Mouse (Mus musculus): Measurements from ENCODE around the gene Lrba. TPM values are rescaled to one million over a fixed set of nuclear protein-coding genes. Genes with fewer than 3 reads are reported as not detected.

Gene Lrba
- 16.8 and 19.4 TPM in 2 replicates for polyA plus RNA-seq (2012; ENCODE audit: insufficient read depth, insufficient read length, missing spikeins)

DNA sequence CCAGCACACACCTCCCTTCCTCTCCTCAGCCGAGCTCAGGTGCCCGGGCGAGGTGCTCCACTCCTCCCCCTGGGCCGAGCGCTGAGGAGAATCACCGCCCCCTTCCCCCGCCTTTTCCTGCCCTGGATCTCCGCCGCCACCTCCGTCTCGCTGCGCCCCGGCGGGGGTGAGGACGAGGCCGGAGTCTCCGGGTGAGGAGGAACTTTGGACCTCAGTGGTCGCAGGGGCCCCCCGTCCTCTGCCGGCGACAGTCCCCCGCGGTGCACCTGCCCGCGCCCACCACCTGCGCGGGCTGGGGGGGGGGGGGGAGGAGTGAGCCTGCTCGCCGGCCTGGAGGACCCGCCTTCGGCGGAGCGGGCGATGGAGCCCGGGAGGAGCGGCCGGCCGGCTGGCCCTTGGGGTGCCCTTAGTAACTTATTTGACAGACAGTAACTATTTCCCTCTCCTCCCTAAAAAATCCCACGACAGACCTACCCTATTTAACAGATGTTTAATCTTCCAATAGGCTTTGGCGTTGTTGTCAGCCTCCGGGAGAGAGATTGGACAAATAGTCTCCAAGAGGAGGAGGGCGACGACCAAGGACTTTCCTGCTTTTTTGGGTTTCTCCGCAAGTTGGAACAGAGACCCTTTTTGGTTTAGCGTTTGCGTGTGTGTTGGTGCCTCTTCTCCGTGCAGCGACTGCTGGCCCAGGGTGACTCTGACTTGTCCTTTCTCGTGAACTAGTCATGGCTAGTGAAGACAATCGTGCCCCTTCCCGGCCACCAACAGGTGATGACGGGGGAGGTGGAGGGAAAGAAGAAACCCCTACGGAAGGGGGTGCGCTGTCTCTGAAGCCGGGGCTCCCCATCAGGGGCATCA, at the start of gene Lrba:
TSS of gene Lrba (plus strand) at position 117 of the 858 bp plus-strand sequence.
- peak within 1 kb of the TSS; percentile 62 for H3K27ac ChIP-seq (replicated peaks; ENCODE audit: low read depth, low read length)
- H3K4me3 ChIP-seq (ENCODE audit: insufficient read depth, low read depth, low read length) = peak within 1 kb of the TSS; percentile 93
- no peaks in the 10 kb centered on the region for H3K4me1 ChIP-seq (ENCODE audit: control insufficient read depth, insufficient read depth, insufficient read length, low read length)

GRCm38 (mm10) chr3:86179714-86180113, 44.8 kb upstream of the Lrba start:
- no peak overlapping the region for H3K4me3 ChIP-seq (ENCODE audit: insufficient read depth, low read depth, low read length)
- H3K27ac ChIP-seq (replicated peaks; ENCODE audit: low read depth, low read length) = no peak overlapping the region
- no peaks in the 10 kb centered on the region for H3K4me1 ChIP-seq (ENCODE audit: control insufficient read depth, insufficient read depth, insufficient read length, low read length)

DNA sequence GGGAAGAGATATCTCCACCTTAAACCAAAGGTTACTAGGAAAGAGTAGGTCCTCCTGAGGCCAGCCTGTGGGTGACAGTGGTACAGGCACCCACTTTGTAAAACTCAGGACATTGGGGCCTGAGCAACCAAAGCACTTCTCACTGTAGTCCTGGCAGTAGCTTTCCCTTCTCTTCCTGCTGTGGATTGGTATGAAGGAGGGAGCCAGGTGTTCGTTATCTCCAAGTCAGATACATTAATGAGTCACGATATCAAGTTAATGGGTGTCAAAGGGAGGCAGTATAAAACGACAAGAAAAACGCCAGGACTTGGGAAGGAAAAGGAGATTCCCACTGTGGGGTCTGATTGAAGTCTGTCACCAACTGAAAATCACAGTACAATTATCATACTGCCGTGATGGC, 43.4 kb upstream of the Lrba start:
- Histone ChIP-seq H3K4me1 (ENCODE audit: control insufficient read depth, insufficient read depth, insufficient read length, low read length) (no peaks in the 10 kb centered on the region), H3K4me3 (ENCODE audit: insufficient read depth, low read depth, low read length) (no peak overlapping the region), H3K27ac (replicated peaks; ENCODE audit: low read depth, low read length) (no peak overlapping the region)

DNA sequence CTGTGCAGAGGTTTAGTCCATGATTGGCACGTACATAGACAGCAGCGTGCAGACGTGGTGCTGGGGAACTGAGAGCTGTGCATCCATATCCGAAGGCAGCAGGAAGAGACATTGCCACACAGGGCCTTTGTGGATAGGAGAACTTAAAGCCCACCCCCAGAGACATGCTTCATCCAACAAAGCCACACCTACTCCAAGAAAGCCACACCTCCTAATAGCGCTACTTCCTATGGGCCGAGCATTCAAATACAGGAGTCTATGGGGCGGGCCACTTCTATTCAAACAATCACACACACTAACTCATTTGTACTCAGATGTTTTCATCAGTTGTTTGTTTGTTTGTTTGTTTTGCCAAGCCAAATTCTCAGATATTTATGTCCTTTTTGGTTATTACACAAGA, 39.9 kb upstream of the Lrba start:
- Histone ChIP-seq H3K27ac (replicated peaks; ENCODE audit: low read depth, low read length) (no peak overlapping the region), H3K4me1 (ENCODE audit: control insufficient read depth, insufficient read depth, insufficient read length, low read length) (no peaks in the 10 kb centered on the region), H3K4me3 (ENCODE audit: insufficient read depth, low read depth, low read length) (no peak overlapping the region)

- no peak overlapping the region for H3K27ac ChIP-seq (replicated peaks; ENCODE audit: low read depth, low read length)
- H3K4me1 ChIP-seq (ENCODE audit: control insufficient read depth, insufficient read depth, insufficient read length, low read length) = no peaks in the 10 kb centered on the region
- no peak overlapping the region for H3K4me3 ChIP-seq (ENCODE audit: insufficient read depth, low read depth, low read length)
These were observed 36.6 kb upstream of the Lrba start for GRCm38 (mm10) chr3:86187736-86188389.

DNA sequence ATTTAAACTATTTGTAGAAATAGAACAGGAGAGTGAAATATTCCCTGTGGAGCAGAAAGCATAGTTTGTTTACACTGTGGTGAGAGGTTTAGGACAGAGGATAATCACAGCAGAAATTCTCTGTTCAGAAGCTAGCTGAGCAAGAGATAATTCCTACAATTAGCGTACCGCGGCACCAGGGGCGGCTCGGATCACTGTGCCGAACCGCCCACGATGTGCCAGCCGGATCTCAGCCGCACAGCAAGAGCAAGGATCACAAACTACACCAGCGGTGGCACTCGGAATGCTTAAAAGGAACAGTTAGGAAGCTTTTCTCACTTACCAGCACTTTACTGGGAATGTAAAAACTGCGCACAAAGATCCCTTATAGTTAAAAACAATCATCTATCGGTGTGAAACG, 28.5 kb upstream of the Lrba start:
- H3K4me1 ChIP-seq (ENCODE audit: control insufficient read depth, insufficient read depth, insufficient read length, low read length) = no peaks in the 10 kb centered on the region
- H3K4me3 ChIP-seq (ENCODE audit: insufficient read depth, low read depth, low read length) = no peak overlapping the region
- no peak overlapping the region for H3K27ac ChIP-seq (replicated peaks; ENCODE audit: low read depth, low read length)

- Histone ChIP-seq H3K4me3 (ENCODE audit: insufficient read depth, low read depth, low read length) (no peak overlapping the region), H3K4me1 (ENCODE audit: control insufficient read depth, insufficient read depth, insufficient read length, low read length) (no peaks in the 10 kb centered on the region), H3K27ac (replicated peaks; ENCODE audit: low read depth, low read length) (no peak overlapping the region)
These were observed 28.0 kb upstream of the Lrba start for GRCm38 (mm10) chr3:86196471-86196870.

- Histone ChIP-seq H3K27ac (replicated peaks; ENCODE audit: low read depth, low read length) (no peak overlapping the region), H3K4me1 (ENCODE audit: control insufficient read depth, insufficient read depth, insufficient read length, low read length) (no peaks in the 10 kb centered on the region), H3K4me3 (ENCODE audit: insufficient read depth, low read depth, low read length) (no peak overlapping the region)
These were observed 22.8 kb upstream of the Lrba start for GRCm38 (mm10) chr3:86201645-86202175.

- H3K4me3 ChIP-seq (ENCODE audit: insufficient read depth, low read depth, low read length) = no peak overlapping the region
- H3K4me1 ChIP-seq (ENCODE audit: control insufficient read depth, insufficient read depth, insufficient read length, low read length) = no peaks in the 10 kb centered on the region
- H3K27ac ChIP-seq (replicated peaks; ENCODE audit: low read depth, low read length) = no peak overlapping the region
These were observed 22.0 kb upstream of the Lrba start for GRCm38 (mm10) chr3:86202449-86202848.

DNA sequence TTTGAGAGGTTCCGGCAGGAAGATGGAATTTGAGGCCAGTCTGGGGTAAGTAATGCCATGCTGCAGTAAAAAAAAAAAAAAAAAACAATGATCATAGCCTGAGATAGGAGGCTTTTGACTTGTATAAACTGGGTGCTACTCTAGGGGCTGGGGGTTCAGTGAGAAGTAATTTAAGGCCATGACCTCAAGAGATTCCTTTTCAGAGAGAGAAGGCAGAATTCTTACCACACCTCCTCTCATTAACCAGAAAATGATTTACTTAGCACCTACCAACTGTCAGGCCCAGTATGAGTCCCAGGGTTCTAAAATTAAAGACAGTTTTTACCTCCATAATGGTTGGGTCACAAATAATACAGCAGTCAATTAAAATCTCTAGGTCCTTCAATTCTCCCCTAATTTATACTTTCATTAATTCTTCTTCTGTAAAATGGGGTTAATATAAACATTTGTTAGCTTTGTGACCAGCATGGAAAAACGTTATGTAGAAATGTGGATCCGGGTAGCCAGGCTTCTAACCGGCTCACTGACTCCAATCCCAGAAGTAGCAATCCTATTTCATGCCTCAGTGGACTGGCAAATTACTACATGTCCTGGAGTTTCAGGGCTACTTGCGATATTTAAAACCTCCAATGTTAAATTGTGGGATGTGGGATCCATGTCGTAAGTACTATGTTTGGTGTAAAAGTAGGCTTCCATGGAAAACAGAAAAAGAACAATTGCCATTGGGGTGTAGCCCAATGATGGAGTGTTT, 19.7 kb upstream of the Lrba start:
- H3K27ac ChIP-seq (replicated peaks; ENCODE audit: low read depth, low read length) = no peak overlapping the region
- no peaks in the 10 kb centered on the region for H3K4me1 ChIP-seq (ENCODE audit: control insufficient read depth, insufficient read depth, insufficient read length, low read length)
- H3K4me3 ChIP-seq (ENCODE audit: insufficient read depth, low read depth, low read length) = no peak overlapping the region

GRCm38 (mm10) chr3:86206556-86206955, 17.9 kb upstream of the Lrba start:
- Histone ChIP-seq H3K4me3 (ENCODE audit: insufficient read depth, low read depth, low read length) (no peak overlapping the region), H3K4me1 (ENCODE audit: control insufficient read depth, insufficient read depth, insufficient read length, low read length) (no peaks in the 10 kb centered on the region), H3K27ac (replicated peaks; ENCODE audit: low read depth, low read length) (no peak overlapping the region)

DNA sequence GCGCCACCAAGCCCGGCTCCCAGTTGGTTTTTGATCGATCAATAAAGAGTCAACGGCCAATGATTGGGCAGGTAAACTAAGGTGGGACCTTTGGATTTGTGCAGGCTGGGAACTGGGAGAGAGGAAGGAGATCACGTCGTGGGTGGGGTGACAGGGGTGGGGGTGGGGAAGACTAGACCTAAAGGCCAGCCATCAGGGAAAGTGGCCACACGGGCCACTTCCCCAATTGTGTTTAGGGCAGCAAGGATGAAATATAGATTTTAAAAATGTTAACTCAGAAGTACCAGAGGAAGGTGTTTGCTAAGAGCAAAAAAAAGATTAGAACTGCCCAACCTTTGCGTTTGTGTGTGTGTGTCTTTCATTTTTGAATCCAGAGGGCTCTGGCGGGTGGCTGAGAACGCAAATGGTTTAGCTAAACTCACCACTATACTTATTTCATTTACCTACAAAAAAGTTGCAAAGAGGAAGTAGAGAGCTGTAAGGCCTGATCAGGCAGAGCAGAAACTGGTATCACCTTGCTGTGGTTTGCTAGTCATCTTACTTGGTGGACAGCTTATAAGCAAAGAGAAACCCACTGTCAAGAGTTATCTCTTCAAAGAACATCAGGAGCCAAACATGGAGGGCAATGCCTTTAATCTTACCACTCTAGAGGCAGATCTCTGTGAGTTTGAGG, 14.1 kb upstream of the Lrba start:
- Histone ChIP-seq H3K4me1 (ENCODE audit: control insufficient read depth, insufficient read depth, insufficient read length, low read length) (no peaks in the 10 kb centered on the region), H3K4me3 (ENCODE audit: insufficient read depth, low read depth, low read length) (no peak overlapping the region), H3K27ac (replicated peaks; ENCODE audit: low read depth, low read length) (no peak overlapping the region)

- no peak overlapping the region for H3K27ac ChIP-seq (replicated peaks; ENCODE audit: low read depth, low read length)
- no peak overlapping the region for H3K4me3 ChIP-seq (ENCODE audit: insufficient read depth, low read depth, low read length)
- no peaks in the 10 kb centered on the region for H3K4me1 ChIP-seq (ENCODE audit: control insufficient read depth, insufficient read depth, insufficient read length, low read length)
These were observed 13.5 kb upstream of the Lrba start for GRCm38 (mm10) chr3:86210959-86211358.

DNA sequence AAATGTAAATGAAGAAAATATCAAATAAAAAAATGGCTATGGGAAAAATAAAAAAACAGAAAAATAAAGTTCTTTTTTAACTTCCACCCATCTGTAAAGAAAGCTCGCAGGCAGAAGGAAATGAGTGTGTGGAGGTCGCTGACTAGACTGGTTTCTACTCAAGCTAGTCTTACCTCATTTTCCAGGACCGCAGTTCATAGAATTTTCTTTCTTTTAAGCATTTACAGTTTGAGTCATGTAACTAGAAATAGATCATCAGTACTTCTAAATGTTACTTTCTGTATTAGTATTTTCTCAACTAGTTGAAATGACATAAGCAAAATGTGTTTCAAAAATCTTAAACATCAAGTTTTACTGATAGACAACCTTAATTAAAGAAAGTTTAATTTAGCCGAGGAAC, 10.2 kb upstream of the Lrba start:
- H3K4me3 ChIP-seq (ENCODE audit: insufficient read depth, low read depth, low read length) = no peak overlapping the region
- no peaks in the 10 kb centered on the region for H3K4me1 ChIP-seq (ENCODE audit: control insufficient read depth, insufficient read depth, insufficient read length, low read length)
- H3K27ac ChIP-seq (replicated peaks; ENCODE audit: low read depth, low read length) = no peak overlapping the region
